Mouse (Mus musculus): ENCODE data around the gene Golt1a.
"Not testable (repeated sequence)": the region's sequence is repeated elsewhere in the genome, so short reads cannot be mapped to it uniquely, and the experiment has no call there.

Gene Golt1a

DNA sequence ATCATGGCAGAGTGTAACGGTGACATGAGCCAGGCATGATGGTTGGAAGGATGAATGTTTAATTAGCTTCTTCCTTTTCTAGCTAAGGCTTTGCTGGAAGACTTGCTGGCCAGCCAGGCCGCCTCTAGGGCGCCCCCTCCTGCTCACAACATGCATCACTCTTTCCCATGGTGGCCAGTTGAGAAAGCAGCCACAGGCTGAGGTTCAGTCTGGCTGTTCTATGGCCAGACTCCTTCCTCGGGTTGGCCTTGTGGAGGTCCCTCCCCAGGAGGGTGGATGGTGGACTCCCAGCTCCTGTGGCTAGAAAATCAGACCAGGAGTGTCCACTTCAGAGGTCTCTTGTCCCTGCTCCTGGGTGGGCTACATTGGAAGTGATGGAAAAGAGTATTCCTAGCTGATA is 2.8 kb upstream of the Golt1a start:
- DNase-seq: peak; percentile 92 to 93

DNA sequence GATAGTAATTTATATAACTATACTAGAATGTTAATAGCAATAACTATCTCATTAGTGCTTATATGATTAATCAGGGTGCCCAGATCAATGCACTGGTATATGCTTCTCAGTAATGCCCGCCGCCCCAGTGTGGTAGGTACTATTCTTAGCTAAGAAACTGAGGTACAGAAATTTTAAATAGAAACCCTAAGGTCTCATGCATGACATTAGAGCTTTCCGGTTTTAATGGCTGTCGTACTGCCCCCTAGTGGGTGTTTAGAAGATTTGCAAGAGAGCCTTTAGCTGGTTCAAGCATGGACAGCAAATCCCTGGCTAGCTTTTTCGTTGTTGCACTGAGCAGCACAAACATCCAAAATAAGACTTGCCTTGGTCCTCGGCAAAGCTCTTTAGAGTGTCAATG is 2.3 kb upstream of the Golt1a start:
- peak; percentile 70 to 85 for DNase-seq

DNA sequence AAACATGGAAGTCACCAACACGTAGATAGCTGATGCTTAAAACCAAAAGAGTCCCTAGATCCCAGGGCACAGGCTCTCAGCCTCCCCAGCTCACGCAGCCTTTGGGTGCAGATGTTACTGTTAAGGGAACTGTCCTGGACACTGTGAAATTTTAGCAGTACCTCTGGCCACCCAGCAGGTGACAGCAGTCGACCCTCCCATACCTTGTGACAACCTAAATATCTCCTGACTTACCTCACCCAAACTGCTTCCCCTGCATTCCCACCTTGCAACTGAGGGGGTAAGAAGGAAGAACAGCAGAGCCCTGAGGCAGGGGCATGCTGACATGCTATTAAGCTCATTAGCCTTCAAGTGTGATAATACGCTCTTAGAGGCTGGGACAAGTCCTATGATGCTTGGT is 1.6 kb downstream of the Golt1a start:
- no peak for DNase-seq

DNA sequence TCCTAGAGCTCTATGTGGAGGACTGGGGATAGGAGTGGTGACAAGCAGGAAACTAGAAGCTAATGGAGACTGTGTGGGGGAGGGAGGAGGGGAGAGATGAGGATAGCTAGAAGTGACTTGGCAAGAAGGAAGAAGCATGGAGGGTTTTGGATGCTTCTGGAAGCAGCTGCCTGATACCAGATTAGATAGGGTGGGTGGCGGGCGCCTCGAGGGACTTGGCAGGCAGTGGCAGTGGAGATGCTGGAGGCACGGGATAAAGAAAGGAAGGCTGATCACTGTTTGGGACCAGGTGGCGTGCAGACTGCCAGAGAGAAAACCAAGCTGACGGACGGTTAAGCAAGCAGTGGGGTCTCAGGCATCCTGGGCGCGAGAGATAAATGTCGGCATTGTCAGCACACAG is 2.3 kb downstream of the Golt1a start:
- DNase-seq: peak; percentile 78 to 88

DNA sequence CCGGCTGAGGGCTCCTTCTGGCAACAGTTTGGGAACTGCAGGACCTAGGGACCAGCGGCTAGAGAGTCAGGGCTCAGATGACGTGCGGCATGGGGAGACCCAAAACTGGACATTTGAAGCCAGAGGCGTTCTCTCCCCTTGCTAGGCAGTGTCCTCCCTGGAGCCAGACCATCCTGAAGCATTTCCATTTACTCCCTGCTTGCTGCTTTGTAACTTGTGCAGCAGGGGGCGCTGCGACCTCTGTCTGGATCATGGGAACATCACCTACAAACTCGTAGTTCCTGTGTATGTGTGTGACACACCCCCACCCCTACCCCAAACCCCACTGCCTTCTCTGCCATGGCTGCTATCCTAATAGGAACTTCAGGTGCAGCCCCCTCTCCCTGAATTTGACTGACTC is 4.8 kb downstream of the Golt1a start:
- peak; percentile 77 to 81 for DNase-seq

DNA sequence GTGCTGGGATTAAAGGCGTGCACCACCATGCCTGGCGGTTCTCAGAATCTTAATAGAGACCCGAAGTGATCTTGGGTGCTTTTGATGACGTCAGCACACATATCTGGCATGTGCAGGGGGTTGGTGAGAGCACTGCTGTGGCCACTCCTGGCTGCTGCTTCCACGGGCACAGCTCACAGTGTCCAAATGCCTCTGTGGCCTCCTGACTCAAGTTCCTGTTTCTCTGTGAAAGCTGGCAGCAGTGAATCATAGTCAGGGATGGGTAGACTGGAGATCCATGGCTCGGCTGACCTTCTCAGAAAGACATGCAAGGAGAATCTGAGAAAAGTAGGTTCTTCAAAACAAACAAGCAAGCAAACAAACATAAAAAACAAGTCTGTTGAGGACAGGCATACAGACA is 6.2 kb downstream of the Golt1a start:
- no peak for DNase-seq

DNA sequence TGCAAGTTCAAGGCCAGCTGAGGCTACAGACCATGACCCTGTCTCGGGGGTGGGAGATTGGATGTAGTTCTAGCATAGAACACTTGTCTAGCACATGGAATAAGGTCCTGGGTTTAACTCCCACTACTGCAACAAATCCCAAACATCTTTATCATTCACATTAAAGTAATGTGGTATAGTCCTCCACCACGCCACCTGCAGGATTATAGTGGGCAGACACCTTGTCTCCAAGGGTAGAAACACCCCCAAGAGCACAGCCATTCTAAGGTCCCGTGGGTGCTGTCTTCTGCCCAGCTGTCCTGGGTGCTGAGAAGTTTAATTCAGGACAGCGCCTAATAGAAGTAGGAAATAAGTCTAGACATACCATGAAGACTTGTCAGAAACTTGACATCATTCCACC is 7.0 kb downstream of the Golt1a start:
- peak in 1 of 2 experiments; percentile 27 for DNase-seq

DNA sequence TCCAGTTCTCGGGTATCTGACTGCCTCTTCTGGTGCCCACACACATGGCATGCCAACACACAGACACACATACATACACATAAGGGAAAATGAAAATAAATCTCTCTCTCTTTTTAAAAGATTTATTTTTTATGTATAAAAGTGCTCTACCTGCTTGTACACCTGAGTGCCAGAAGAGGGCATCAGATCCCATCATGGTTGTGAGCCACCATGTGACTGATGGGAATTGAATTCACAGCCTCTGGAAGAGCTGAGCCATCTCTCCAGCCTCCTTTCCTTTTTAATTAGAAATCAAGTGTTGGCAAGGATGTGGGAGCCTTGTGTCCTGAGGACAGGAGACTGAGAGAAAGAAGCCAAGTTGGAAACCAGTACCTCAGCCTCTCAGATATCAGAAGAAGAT is 7.5 kb downstream of the Golt1a start:
- peak; percentile 56 to 65 for DNase-seq

DNA sequence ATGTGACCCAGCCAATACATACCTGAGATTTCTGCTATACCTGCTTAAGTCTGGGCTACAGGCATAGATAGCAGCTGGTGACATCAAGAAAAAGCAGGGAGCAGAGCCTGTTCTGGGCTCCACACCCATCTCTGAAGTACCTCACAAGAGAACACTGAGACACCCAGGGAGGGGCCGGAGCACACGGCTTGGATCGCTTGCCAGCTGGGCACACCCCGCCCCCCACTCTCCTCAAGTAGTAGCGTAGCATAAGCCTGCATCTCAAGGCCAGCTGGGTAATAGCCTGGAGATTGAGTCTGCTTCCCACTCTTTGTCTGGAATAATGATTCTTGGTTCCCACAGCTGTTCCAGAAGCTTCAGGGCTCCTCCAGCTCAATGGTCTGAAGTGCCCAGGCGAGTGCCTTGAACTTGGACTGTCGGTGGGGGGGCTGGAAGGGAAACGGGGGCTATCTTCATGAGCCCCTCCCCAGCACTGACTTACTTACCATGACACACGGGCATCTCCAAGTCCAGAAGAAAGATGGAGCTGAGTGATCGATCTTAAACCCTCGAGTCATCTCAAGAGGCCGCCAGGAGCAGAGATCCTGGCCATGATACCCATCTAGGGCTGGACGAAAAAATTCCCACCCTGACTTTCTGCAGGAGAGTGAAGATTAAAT is 11.8 kb downstream of the Golt1a start, which contains the start of gene Kiss1:
Kiss1 (plus strand) TSS at position 609 of the 659 bp plus-strand sequence.
- no peak for DNase-seq

DNA sequence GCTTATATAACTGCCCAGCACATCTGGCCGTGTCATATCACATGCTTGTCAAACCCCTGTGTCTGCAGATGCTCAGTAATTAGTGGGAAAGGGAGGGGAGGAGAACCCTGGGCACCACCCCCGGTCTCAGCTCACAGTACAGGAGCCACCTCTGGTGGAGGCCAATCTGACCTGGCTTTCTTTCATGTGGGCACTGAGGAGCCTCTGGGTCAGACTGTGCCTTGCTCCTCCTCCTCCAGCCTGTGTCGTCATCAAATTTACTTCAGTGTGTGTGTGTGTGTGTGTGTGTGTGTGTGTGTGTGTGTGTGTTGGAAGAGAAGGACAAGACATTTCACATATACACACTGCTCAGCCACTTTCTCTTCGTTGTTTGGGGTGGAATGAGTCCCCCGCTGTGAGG is 13.7 kb downstream of the Golt1a start:
- no peak for DNase-seq

DNA sequence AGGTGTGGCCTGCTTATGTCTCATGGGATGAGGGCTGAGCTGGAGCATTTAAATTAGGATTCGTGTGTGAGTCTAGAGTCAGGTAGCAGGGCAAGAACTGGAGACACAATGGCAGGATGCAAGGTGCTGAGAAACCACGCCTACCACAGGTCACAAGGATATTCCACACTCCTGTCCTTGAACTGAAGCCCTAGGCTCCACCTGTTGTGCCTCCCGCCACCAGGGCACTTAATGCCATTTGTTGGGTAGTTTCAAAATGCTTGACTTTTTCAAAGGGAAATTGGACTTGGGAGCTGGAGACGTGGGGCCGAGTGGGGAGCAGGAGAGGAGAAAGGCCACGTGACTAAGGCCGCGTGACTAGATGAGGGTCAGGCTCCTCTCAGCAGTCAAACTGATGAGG is 16.4 kb downstream of the Golt1a start:
- DNase-seq: no peak

DNA sequence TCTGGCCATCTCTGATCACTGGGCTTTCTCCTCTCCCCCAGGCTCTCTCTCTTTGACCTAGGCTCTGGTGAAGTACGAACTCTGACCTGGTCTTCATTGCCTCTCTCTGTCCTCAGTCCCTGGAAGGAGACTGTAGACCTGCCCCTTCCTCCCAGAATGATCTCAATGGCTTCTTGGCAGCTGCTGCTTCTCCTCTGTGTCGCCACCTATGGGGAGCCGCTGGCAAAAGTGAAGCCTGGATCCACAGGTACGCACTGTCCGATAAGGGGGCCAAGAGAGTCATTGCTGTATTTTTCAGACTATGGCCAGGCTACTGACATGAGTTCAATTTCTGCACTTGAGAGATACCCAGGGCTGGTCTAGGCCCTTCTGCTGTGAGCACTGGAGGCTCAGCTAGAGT is 17.5 kb downstream of the Golt1a start:
- no peak for DNase-seq

DNA sequence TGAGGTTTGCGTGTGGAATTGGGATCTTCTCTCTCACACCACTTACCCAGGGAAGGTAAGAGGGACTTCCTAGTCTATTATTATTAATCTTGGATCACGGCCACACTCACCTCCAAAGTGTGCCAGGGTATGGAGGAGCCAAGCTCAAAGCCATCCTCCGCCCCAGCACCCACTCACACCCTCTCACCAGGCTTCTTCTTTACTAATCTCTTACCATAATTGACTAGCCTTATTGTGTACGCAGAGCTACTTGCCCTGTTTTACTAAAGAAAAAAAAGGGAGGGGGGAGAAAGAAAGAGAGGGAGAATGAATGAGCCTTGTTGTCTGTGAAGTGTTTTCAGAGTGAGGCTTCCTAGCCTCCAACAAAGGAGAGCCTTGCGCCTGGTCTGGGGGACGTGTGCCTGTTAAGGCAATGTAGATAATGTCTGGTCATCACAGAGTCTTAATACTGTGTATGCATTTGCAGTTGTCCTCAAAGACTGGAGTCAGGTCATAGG is 18.7 kb downstream of the Golt1a start:
- DNase-seq: no peak

DNA sequence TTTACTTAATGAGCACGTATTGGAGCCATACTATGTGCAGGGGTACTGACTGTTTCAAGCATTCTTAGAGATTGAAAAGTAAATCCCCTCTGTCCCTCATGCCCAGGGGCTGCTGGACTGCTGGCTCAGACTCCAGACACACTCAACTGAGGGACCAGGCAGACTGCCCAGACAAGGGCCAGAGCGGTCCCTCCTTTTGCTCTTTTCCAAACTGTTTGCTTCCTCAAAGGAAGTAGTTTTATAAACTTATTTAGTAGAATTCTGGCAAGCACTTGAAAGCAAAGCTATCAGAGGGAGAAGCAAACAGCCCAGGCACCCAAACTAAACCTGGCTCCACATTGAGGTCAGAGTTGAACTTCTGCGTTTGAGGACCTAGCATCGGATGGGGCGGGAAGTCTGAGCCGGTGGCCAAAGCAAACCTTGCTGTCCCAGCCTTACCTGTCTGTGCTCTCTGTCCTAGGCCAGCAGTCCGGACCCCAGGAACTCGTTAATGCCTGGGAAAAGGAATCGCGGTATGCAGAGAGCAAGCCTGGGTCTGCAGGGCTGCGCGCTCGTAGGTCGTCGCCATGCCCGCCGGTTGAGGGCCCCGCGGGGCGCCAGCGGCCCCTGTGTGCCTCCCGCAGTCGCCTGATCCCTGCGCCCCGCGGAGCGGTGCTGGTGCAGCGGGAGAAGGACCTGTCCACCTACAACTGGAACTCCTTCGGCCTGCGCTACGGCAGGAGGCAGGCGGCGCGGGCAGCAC is 19.5 kb downstream of the Golt1a start:
- DNase-seq: peak in 1 of 2 experiments; percentile 63

DNA sequence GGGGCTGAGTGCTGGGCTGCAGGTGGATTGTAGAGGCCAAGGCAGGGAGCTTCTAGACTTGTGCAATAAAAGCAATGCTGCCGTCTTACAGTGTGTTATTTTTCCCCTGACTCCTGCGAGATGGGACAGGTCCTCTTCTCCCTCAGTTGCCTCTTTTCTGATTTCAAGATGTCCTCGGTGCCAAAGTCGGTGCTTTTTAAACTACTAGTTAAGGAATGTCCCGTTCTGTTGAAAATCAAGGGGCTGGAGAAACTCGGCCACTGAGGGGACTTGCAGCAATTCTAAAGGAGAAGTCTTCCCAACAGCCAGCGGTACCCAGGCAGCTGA is 20.0 kb downstream of the Golt1a start:
- DNase-seq: no peak

DNA sequence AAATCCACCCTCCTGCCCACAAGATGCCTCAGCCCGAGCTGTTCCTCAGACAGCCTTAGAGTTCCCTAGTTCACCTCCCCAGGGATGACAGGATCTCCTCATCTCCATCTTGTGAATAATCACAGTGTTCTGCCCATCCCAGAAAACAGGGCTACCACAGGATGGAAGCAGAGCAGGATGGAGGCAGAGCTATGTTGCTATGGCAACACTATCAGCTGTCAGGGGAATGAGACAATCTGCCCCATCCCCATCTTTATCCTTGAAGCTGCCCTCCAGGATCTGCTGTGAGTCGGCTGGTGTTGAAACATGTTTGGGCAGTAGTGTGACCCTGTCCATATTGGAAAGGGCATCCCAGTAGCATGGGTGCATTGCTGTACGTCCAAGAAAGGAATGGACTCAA is 21.5 kb downstream of the Golt1a start:
- DNase-seq: peak; percentile 47 to 56

DNA sequence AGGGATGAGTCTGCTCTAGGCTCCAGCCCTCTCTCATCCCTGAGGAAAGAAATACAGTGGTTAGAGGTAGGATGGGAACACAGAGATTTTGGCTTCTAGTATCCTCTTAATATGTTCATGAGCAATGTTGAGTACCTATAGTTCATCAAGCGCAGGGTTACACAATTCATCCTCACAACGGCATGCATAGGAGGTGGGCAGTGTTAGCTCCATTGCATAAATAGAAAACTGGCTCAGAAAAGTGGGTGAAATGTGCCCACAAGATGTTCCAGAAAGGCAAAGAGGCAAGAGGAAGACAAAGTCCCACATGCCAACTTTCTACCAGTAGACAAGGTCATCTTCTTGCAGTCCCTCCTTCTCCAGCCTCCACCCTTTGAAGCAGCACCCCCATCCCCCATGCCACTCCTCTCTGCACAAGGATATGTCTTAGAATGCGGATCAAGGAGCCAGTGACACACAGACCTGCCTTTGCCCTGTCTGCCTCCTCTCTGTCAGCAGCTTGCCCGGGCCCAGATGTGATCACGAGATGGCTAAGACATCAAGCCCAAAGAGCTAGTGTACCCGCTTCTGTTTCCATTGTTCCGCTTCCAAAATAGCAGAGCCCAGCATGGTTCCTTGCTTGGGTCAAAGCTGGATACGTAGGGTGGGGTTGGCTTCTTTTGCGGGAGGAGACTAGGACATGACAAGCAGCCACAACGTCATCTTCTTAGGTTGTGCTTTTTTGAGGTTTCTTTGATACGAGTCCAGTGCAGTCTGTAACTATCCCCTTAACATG is 23.2 kb downstream of the Golt1a start:
- DNase-seq: no peak

DNA sequence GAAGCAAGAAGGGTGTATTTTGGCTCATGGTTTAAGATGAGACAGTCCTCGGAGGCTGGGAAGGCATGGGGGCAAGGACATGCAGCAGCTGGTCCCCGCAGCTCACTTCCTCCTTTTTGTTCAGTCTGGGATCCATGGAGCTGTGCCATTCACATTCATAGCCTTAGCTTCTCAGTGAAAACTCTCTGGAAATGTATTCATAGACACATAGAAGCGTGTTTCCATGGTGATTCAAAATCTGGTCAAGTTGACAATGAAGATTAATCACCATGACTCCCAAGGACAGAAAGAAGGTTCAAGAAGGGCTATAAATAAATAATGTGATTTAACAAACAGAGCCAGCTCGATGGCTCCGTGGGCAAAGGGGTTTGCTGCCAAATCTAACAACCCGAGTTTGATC is 24.3 kb downstream of the Golt1a start:
- no peak for DNase-seq

DNA sequence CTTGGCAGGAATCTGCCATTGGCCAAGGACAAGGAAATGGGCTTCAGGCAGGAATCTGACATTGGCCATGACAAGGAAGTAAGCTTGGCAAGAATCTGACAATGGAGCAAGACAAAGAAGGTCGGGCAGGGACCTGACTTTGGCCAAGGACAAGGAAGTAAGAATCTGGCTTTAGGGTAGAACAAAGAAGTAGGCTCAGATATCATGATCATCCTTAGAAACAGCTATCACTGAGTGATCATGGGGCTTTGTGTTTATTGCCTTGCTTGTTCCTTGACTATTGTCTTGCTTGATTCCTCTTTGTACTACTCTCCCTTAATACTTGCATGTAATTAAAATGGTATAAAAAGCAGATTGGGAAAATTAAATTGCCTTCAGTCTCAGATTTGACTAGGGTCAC is 30.8 kb downstream of the Golt1a start:
- not testable (repeated sequence) for DNase-seq

DNA sequence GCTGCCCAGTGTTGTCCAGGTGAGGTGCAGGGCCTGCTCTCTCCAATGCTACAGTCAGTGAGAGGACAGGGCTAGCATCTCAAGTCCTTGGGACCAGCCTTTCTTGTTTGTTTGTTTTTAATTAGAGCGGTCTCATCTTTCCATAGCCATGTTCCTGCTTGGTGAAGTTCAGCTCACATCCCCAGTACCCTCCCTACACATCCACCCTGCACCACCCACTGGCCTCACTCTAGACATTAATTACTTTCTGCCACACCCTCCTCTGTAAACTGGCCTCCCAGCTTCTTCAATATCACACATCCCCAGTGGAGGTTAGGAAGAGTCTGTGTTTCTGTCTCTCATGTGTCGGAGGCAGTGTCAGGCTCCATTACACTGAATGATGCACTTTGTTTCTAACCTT is 34.8 kb downstream of the Golt1a start:
- DNase-seq: no peak

DNA sequence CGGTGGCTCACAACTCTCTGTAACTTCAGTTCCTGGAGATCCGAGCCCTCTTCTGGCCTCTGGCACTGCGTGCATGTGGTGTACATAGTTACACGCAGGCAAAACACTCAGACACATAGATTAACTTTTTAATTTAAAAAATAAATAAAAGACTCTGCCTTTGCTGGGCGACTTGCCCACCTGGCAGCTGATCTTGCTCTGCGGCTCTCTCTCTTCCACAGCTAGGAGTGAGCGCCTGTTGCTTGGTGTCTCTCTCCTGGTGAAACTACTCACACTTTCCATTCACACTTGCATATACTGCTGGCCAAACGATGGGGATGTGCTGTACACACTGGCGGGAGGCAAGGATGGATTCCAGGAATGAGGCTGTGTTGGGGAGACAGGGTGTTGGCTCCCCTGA is 36.9 kb downstream of the Golt1a start:
- no peak for DNase-seq

DNA sequence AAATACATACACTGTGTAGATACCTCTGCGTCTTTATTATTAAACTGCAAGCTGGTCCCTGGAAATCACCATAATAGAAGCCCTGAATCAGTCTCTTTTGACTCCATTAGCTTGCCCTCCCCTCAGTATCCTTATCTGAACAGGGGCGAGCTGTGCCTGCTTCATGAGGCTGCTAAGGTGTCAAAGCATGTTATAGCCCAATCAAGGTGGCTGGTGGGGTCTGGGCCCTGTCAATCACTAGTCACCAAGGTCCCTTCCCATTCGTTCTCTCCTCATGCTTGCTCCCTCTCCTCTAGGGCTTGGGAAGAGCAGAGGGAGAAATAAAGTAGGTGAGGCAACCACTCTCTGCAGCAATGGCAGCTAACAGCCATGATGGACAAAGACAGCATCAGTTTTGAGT is 37.6 kb downstream of the Golt1a start:
- no peak for DNase-seq

DNA sequence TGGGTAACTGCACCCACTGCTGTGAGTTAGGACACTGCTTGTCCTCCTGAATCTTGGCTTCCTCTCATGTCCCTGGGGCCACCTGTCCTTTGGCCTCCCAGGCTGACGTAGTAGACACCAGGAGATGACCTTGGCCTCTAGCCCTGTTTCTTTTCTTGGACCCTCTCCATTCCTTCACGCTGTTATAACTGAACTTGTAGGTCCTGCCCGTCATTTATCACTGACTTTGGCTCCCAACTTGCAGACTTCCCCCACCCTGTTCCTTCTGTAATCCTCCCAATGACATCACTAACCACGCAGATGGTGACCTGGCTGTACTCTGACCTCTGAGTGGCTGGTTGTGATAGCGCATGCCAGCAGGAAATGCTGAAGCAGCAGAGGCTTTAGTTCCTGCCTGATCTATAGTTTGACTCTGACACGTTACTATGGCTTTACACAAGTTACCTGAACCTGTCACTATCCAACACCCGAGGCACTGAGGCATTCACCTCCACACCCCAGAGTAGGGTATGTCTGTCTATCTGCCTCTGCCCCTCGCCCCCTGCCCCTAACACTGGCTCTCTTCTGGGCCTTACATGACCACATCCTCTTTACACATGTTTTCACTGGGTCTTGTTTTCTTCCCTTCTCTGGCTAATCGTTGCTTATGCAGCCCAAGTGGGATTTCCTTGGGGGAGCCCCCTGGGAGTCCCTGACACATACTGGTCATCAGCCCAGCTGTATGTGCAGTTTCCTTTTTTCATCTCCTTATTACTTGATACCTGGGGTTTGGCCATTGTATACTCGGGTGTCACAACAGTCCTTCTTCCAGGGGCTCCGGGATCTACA is 38.3 kb downstream of the Golt1a start:
- no peak for DNase-seq

Measured in cerebellum, postnatal 10 days (tissue).